In genomic region chr5:129549716-129550115, GRCm38 (mm10) we compare ENCODE assay signal across 21 mouse cellular contexts. TPM values are rescaled to one million over a fixed set of nuclear protein-coding genes. Genes with fewer than 3 reads are reported as not detected.
DNase-seq lines count a peak whose midpoint lies in the region; TF ChIP-seq lines count a peak whose summit lies in the region.
"Had no signal": no experiment of that assay in that cellular context is flagged by ENCODE, and none has a peak within 500 bp of the region (broad histone marks: within the 10 kb centered on the region; RNA-seq: fewer than 3 reads in every experiment).

No protein-coding gene starts in this region.

- no peaks in the 10 kb centered on the region; the same call in 1 of the 2 replicates for H3K36me3 ChIP-seq in kidney, adult 2 months (ENCODE audit: control insufficient read depth, insufficient read depth, low read length)

- DNase-seq in kidney, adult 2 months: peak; percentile 91
- DNase-seq in kidney, postnatal 10 days: no peak
- no peak for DNase-seq in layer of hippocampus, adult 2 months (ENCODE audit: low spot score in 2 of 2)
- DNase-seq in layer of hippocampus, adult 9-11 months: no peak
- peak; percentile 20 for DNase-seq in brain, embryonic 14.5 days (ENCODE audit: low read depth)
- peak; percentile 21 for DNase-seq in kidney, postnatal 14 days
- DNase-seq in embryo, embryonic 9.5 days (ENCODE audit: extremely low spot score): no peak
- DNase-seq in embryo, embryonic 11 days: no peak
- DNase-seq: adrenal gland, adult 2 months; adrenal gland, postnatal 14 days; cerebellum, adult 11-12 months; cerebellum, adult 8-10 months; cerebellum, postnatal 10 days; cerebellum, postnatal 36 days; forebrain, postnatal 0 days; gastrocnemius, adult 2 months; gastrocnemius, postnatal 14 days; heart, adult 11 months had no signal

- no peak overlapping the region for H3K4me3 ChIP-seq in kidney, adult 2 months (ENCODE audit: insufficient read depth, low read depth, low read length)
- H3K4me3 ChIP-seq in layer of hippocampus, adult 2 months: no peak overlapping the region
- H3K4me3 ChIP-seq: embryonic facial prominence, embryonic 12.5 days; embryonic facial prominence, embryonic 15.5 days; gastrocnemius, adult 2 months; hindbrain, embryonic 12.5 days had no signal

- no peak for TF ChIP-seq POLR2A in kidney, adult 2 months (IDR thresholded peaks at IDR 0.05; ENCODE audit: low read depth, low read length)
- no peak for TF ChIP-seq POLR2A in brain, embryonic 14.5 days (IDR thresholded peaks at IDR 0.05; ENCODE audit: borderline replicate concordance, extremely low read depth, insufficient read depth, insufficient read length, poor library complexity, severe bottlenecking)

- TF ChIP-seq CTCF in kidney, adult 2 months (conservative IDR thresholded peaks at IDR 0.05; ENCODE audit: insufficient read depth, insufficient read length, low read depth, low read length): no peak
- no peak for TF ChIP-seq CTCF in layer of hippocampus, adult 2 months (conservative IDR thresholded peaks at IDR 0.05)
- no peak for TF ChIP-seq CTCF in brain, embryonic 14.5 days (IDR thresholded peaks at IDR 0.05; ENCODE audit: borderline replicate concordance, extremely low read depth, insufficient read depth, insufficient read length)

- WGBS in kidney, adult 2 months: 69% methylated on average over 12 of the region's 12 CpGs

- H3K4me1 ChIP-seq in kidney, adult 2 months (ENCODE audit: control insufficient read depth, insufficient read depth, low read length): peaks cover 10% of the 10 kb centered on the region
- H3K4me1 ChIP-seq: embryonic facial prominence, embryonic 12.5 days; embryonic facial prominence, embryonic 15.5 days; hindbrain, embryonic 12.5 days had no signal

- H3K27me3 ChIP-seq in kidney, adult 2 months (replicated peaks; ENCODE audit: control insufficient read depth, insufficient read depth, low read length): no peaks in the 10 kb centered on the region
- H3K27me3 ChIP-seq: embryonic facial prominence, embryonic 12.5 days; embryonic facial prominence, embryonic 15.5 days; hindbrain, embryonic 12.5 days had no signal

- no peak overlapping the region for H3K27ac ChIP-seq in kidney, adult 2 months (ENCODE audit: insufficient read depth, low read depth, low read length)
- H3K27ac ChIP-seq in layer of hippocampus, adult 2 months: peak overlapping the region; percentile 37; the same call in 1 of the 2 replicates
- H3K27ac ChIP-seq: embryonic facial prominence, embryonic 12.5 days; embryonic facial prominence, embryonic 15.5 days; gastrocnemius, adult 2 months; hindbrain, embryonic 12.5 days had no signal

RNA-seq across cellular contexts. Expression of gene Mmp17, which starts 34.3 kb away (rescaled TPM):
- polyA plus RNA-seq in kidney, adult 2 months (2012; rRNA removed): 1.6 and 2.5 TPM in 2 replicates
- total RNA-seq in layer of hippocampus, adult 2 months (2021): 100 to 1,000 TPM; 126 to 133 TPM
- polyA plus RNA-seq in brain, embryonic 14.5 days (2012; rRNA removed): 14.7 and 21.1 TPM in 2 replicates

RNA-seq across cellular contexts. Expression of gene Sfswap, which starts 48.7 kb away (rescaled TPM):
- 43.8 and 55.6 TPM in 2 replicates for polyA plus RNA-seq in kidney, adult 2 months (2012; rRNA removed)
- 100 to 1,000 TPM; 129 to 147 TPM for total RNA-seq in layer of hippocampus, adult 2 months (2021)
- polyA plus RNA-seq in brain, embryonic 14.5 days (2012; rRNA removed): 199 and 207 TPM in 2 replicates

Comparison
In these comparisons a context has a peak if more than half of its experiments do, and no peak if none do; other contexts are left out.
1. DNase-seq: peak in kidney, adult 2 months (single experiment), brain, embryonic 14.5 days (single experiment) and kidney, postnatal 14 days (single experiment); none in kidney, postnatal 10 days (single experiment), layer of hippocampus, adult 2 months (0 of 2), layer of hippocampus, adult 9-11 months (single experiment), embryo, embryonic 9.5 days (single experiment) and embryo, embryonic 11 days (single experiment).